Mouse (Mus musculus) MEL (cell line): ENCODE measurements around the gene Mllt11.

Experiments used
- CHD2 ChIP-seq: IDR thresholded peaks from 2 replicates; pipeline ENCODE4 v1.6.1; 2011; ENCODE audit warnings: low read length, improper control_type of control experiment
- CTCF ChIP-seq, 3 experiments: IDR thresholded peaks in 2 of 3; conservative IDR thresholded peaks in 1 of 3; 2 replicates each; pipeline ENCODE4 v1.5.1; 2011 to 2012; ENCODE audit warnings: low read length in 3 of 3, low read depth in 2 of 3, mild to moderate bottlenecking in 2 of 3, improper control_type of control experiment in 1 of 3, inconsistent platforms in 1 of 3, mixed read lengths in 1 of 3, moderate library complexity in 1 of 3; ENCODE audit not compliant: control insufficient read depth in 1 of 3, insufficient read depth in 1 of 3, poor library complexity in 1 of 3, severe bottlenecking in 1 of 3
- POLR2A ChIP-seq, 2 experiments: IDR thresholded peaks; 2 replicates each; pipeline ENCODE4 v1.6.1; 2011 to 2012; ENCODE audit warnings: low read length in 2 of 2, mild to moderate bottlenecking in 2 of 2, control low read depth in 1 of 2, improper control_type of control experiment in 1 of 2, low read depth in 1 of 2, moderate library complexity in 1 of 2; ENCODE audit not compliant: control insufficient read depth in 1 of 2, insufficient read depth in 1 of 2, poor library complexity in 1 of 2
- RCOR1 ChIP-seq: IDR thresholded peaks from 2 replicates; pipeline ENCODE4 v1.6.1; 2012; ENCODE audit warnings: low read depth, mild to moderate bottlenecking, inconsistent platforms, low read length, improper control_type of control experiment
- TAL1 ChIP-seq: IDR thresholded peaks from 2 replicates; pipeline ENCODE4 v1.6.1; 2012; ENCODE audit warnings: mild to moderate bottlenecking, inconsistent platforms, low read length, moderate library complexity, mixed read lengths
- UBTF ChIP-seq: IDR thresholded peaks from 2 replicates; pipeline ENCODE4 v1.6.1; 2012; ENCODE audit warnings: low read depth, mild to moderate bottlenecking, inconsistent platforms, low read length, improper control_type of control experiment, moderate library complexity, borderline replicate concordance; ENCODE audit not compliant: insufficient read depth
- USF1 ChIP-seq: IDR thresholded peaks from 2 replicates; pipeline ENCODE4 v1.6.1; 2014; ENCODE audit warnings: low read depth, mild to moderate bottlenecking, inconsistent platforms, low read length, improper control_type of control experiment, moderate library complexity
- ZC3H11A ChIP-seq: IDR thresholded peaks from 2 replicates; pipeline ENCODE4 v1.6.1; 2012; ENCODE audit warnings: low read depth, mild to moderate bottlenecking, inconsistent platforms, low read length, improper control_type of control experiment
- ZKSCAN1 ChIP-seq: IDR thresholded peaks from 2 replicates; pipeline ENCODE4 v1.6.1; 2012; ENCODE audit warnings: low read depth, mild to moderate bottlenecking, inconsistent platforms, low read length, improper control_type of control experiment, moderate library complexity

GRCm38 (mm10) chr3:95217255-95218134, 14.5 kb downstream of the Mllt11 start, which contains the start of gene Gabpb2:
- TF ChIP-seq ZKSCAN1 (no peak), ZC3H11A (no peak), USF1 (no peak), RCOR1 (no peak), CHD2 (no peak), POLR2A (IDR thresholded peaks at IDR 0.05; ENCODE audit: control insufficient read depth in 1 of 2, insufficient read depth in 1 of 2, low read depth in 1 of 2, low read length in 2 of 2, poor library complexity in 1 of 2) (no peak), CTCF (IDR thresholded peaks at IDR 0.05 in 2 of 3, conservative IDR thresholded peaks at IDR 0.05 in 1 of 3; ENCODE audit: control insufficient read depth in 1 of 3, insufficient read depth in 1 of 3, low read depth in 2 of 3, low read length in 3 of 3, poor library complexity in 1 of 3, severe bottlenecking in 1 of 3) (peak in 1 of 3 experiments; percentile 95; a peak in 1 of 6 replicates), UBTF (no peak), TAL1 (no peak)
